Mouse (Mus musculus): ENCODE results near the gene Olfr1052. TPM values are rescaled to one million over a fixed set of nuclear protein-coding genes. Genes with fewer than 3 reads are reported as not detected.
"Not testable (repeated sequence)": the region's sequence is repeated elsewhere in the genome, so short reads cannot be mapped to it uniquely, and the experiment has no call there.

The Olfr1052 gene
- not detected in 2 replicates for polyA plus RNA-seq (2015; fragmentation: Nextera tagmentation; extraction: Ambion mirVana)

DNA sequence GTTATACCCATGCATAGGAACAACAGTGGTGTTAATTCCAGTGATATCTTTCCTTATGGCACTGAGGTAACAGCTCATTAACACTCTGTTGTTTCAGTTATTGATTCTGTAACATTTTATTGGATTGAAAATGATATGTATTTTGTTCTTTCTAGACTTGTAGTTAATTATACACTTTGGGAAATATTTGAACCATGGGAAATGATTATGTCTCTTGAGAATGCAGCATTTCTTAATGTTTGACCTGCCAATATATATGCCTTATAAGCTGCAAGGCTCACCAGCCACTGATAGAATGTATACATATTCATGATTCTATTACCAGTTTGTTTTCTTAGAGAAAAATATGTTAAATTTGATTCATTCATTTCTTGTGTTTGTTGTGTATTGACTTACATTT is at the start of gene Olfr1052:
Olfr1052 (plus strand) TSS at position 301 of the 400 bp plus-strand sequence.
- no peak within 1 kb of the TSS for H3K9ac ChIP-seq
- no peaks in the 10 kb centered on the region for H3K27me3 ChIP-seq
- H3K27ac ChIP-seq, result no peak within 1 kb of the TSS
- H3K36me3 ChIP-seq, result no peaks in the 10 kb centered on the region
- no peaks in the 10 kb centered on the region for H3K4me1 ChIP-seq
- no peak within 1 kb of the TSS for H3K4me2 ChIP-seq
- H3K4me3 ChIP-seq, result no peak within 1 kb of the TSS
- H3K9me3 ChIP-seq, result no peaks in the 10 kb centered on the region
- ATAC-seq (ENCODE audit: insufficient number of reproducible peaks, low FRiP score, low TSS enrichment, low read depth), result no peak

DNA sequence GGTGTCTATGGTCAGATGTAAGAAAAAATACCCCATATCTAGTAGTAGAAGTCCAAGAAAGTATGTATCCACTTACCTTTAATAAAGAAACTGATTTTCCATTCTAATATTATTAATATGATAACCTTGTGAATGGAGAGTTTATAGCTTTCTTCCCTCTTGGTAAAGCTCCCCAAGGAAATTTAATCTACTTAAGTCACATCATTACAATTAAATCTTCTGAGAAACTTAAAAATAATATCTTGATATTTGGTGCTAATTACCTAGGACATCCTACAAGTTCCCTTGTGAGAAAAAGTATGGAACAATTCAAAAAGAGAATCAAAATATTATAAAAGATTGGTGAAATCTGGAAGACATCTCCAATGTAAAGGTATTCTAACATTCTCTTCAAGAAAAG is 34.0 kb upstream of the Olfr1052 start, which contains the start of gene Olfr1049:
Olfr1049 (minus strand) TSS at position 101 of the 400 bp plus-strand sequence.
- H3K9me3 ChIP-seq; ATAC-seq (ENCODE audit: insufficient number of reproducible peaks, low FRiP score, low TSS enrichment, low read depth); H3K27ac ChIP-seq; H3K4me2 ChIP-seq; H3K4me1 ChIP-seq; H3K27me3 ChIP-seq; H3K36me3 ChIP-seq; H3K9ac ChIP-seq; H3K4me3 ChIP-seq: not testable (repeated sequence)

DNA sequence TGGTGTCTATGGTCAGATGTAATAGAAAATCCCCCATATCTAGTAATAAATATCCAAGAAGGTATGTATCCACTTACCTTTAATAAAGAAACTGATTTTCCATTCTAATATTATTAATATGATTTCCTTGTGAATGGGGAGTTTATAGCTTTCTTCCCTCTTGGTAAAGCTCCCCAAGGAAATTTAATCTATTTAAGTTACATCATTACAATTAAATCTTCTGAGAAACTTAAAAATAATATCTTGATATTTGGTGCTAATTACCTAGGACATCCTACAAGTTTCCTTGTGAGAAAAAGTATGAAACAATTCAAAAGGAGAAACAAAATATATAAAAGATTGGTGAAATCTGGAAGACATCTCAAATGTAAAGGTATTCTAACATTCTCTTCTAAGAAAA is 13.3 kb upstream of the Olfr1052 start, which contains the start of gene Olfr1051:
Olfr1051 (minus strand) TSS at position 101 of the 400 bp plus-strand sequence.
- not testable (repeated sequence) for H3K4me2 ChIP-seq; H3K4me3 ChIP-seq; ATAC-seq (ENCODE audit: insufficient number of reproducible peaks, low FRiP score, low TSS enrichment, low read depth); H3K27me3 ChIP-seq; H3K9me3 ChIP-seq; H3K27ac ChIP-seq; H3K4me1 ChIP-seq; H3K36me3 ChIP-seq; H3K9ac ChIP-seq

DNA sequence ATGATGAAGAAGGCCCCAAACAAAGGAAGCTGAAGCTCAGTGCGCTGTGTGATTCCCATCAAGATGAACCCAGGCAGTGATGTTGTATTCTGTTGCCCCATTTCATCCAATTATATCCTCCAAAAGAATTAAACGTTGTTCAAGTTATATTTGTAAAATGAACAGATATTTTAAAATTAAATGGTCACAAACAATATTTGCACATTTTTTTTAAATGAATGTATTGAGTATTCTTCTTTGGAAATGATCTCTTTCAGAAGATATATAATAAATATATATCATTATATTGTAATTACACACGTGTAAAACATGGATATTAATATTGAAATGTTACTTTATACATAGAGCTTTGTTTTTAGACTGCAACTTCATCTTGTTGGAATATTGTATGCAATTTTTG is 22.9 kb downstream of the Olfr1052 start, which contains the start of gene Olfr1053:
Olfr1053 (minus strand) TSS at position 101 of the 400 bp plus-strand sequence.
- H3K27me3 ChIP-seq, result no peaks in the 10 kb centered on the region
- no peaks in the 10 kb centered on the region for H3K36me3 ChIP-seq
- no peak within 1 kb of the TSS for H3K4me2 ChIP-seq
- no peak within 1 kb of the TSS for H3K9ac ChIP-seq
- WGBS, result 65% methylated on average over 3 of the region's 3 CpGs
- no peak within 1 kb of the TSS for H3K27ac ChIP-seq
- no peaks in the 10 kb centered on the region for H3K9me3 ChIP-seq
- no peaks in the 10 kb centered on the region for H3K4me1 ChIP-seq
- no peak for ATAC-seq (ENCODE audit: insufficient number of reproducible peaks, low FRiP score, low TSS enrichment, low read depth)
- no peak within 1 kb of the TSS for H3K4me3 ChIP-seq

DNA sequence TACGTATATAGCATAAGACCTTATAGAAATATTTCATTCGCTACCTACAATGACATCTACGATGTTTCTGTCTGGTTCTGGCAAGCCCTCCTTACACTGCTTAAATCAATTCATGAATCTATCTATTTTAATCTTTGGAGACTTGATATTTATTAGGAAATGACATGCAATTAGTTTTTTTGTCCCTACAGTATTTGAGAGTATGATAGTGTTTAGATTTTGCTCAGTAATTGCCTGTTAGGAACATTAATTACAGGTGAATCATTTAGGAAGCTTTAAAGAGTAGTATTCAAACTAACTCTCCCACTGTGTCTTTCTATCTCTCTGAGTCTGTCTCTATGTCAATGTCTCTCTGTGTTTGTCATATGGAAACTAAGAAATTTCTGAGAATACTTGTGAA is 43.1 kb downstream of the Olfr1052 start, which contains the start of gene Olfr1054:
Olfr1054 (minus strand) TSS at position 101 of the 400 bp plus-strand sequence.
- no peak within 1 kb of the TSS for H3K9ac ChIP-seq
- no peak within 1 kb of the TSS for H3K27ac ChIP-seq
- H3K4me2 ChIP-seq, result no peak within 1 kb of the TSS
- no peaks in the 10 kb centered on the region for H3K4me1 ChIP-seq
- no peak for ATAC-seq (ENCODE audit: insufficient number of reproducible peaks, low FRiP score, low TSS enrichment, low read depth)
- no peaks in the 10 kb centered on the region for H3K36me3 ChIP-seq
- no peak within 1 kb of the TSS for H3K4me3 ChIP-seq
- 82% methylated on average over 3 of the region's 3 CpGs for WGBS
- no peaks in the 10 kb centered on the region for H3K27me3 ChIP-seq
- H3K9me3 ChIP-seq, result no peaks in the 10 kb centered on the region

Other genes starting within 250 kb of the Olfr1052 start
- 0.04 TPM in 1 of 2 replicates, not detected in the other for gene Olfr1034, start 246.6 kb upstream of the Olfr1052 start, polyA plus RNA-seq (2015; fragmentation: Nextera tagmentation; extraction: Ambion mirVana)
- not detected in 2 replicates for gene Olfr1036, start 218.5 kb upstream of the Olfr1052 start, polyA plus RNA-seq (2015; fragmentation: Nextera tagmentation; extraction: Ambion mirVana)
- not detected in 2 replicates for gene Olfr1037, start 205.1 kb upstream of the Olfr1052 start, polyA plus RNA-seq (2015; fragmentation: Nextera tagmentation; extraction: Ambion mirVana)
- not detected in 2 replicates for gene Olfr1039, start 156.5 kb upstream of the Olfr1052 start, polyA plus RNA-seq (2015; fragmentation: Nextera tagmentation; extraction: Ambion mirVana)
- not detected in 2 replicates for gene Olfr1040, start 145.7 kb upstream of the Olfr1052 start, polyA plus RNA-seq (2015; fragmentation: Nextera tagmentation; extraction: Ambion mirVana)
- gene Olfr1042, start 130.6 kb upstream of the Olfr1052 start, polyA plus RNA-seq (2015; fragmentation: Nextera tagmentation; extraction: Ambion mirVana), result not detected in 2 replicates
- gene Olfr1043, start 124.9 kb upstream of the Olfr1052 start, polyA plus RNA-seq (2015; fragmentation: Nextera tagmentation; extraction: Ambion mirVana), result not detected in 2 replicates
- gene Olfr1044, start 114.6 kb upstream of the Olfr1052 start, polyA plus RNA-seq (2015; fragmentation: Nextera tagmentation; extraction: Ambion mirVana), result not detected in 2 replicates
- gene Olfr52, start 106.8 kb upstream of the Olfr1052 start, polyA plus RNA-seq (2015; fragmentation: Nextera tagmentation; extraction: Ambion mirVana), result not detected in 2 replicates
- not detected in 2 replicates for gene Olfr1045, start 89.4 kb upstream of the Olfr1052 start, polyA plus RNA-seq (2015; fragmentation: Nextera tagmentation; extraction: Ambion mirVana)
- gene Olfr1046, start 73.1 kb upstream of the Olfr1052 start, polyA plus RNA-seq (2015; fragmentation: Nextera tagmentation; extraction: Ambion mirVana), result not detected in 2 replicates
- not detected in 2 replicates for gene Olfr1047, start 61.1 kb upstream of the Olfr1052 start, polyA plus RNA-seq (2015; fragmentation: Nextera tagmentation; extraction: Ambion mirVana)
- not detected in 2 replicates for gene Olfr1048, start 52.2 kb upstream of the Olfr1052 start, polyA plus RNA-seq (2015; fragmentation: Nextera tagmentation; extraction: Ambion mirVana)
- not detected in 2 replicates for gene Olfr1049, start 34.1 kb upstream of the Olfr1052 start, polyA plus RNA-seq (2015; fragmentation: Nextera tagmentation; extraction: Ambion mirVana)
- gene Olfr1051, start 13.4 kb upstream of the Olfr1052 start, polyA plus RNA-seq (2015; fragmentation: Nextera tagmentation; extraction: Ambion mirVana), result not detected in 2 replicates
- not detected in 2 replicates for gene Olfr1053, start 22.8 kb downstream of the Olfr1052 start, polyA plus RNA-seq (2015; fragmentation: Nextera tagmentation; extraction: Ambion mirVana)
- not detected in 2 replicates for gene Olfr1054, start 43.0 kb downstream of the Olfr1052 start, polyA plus RNA-seq (2015; fragmentation: Nextera tagmentation; extraction: Ambion mirVana)
- not detected in 2 replicates for gene Olfr1055, start 57.8 kb downstream of the Olfr1052 start, polyA plus RNA-seq (2015; fragmentation: Nextera tagmentation; extraction: Ambion mirVana)
- gene Olfr1056, start 70.0 kb downstream of the Olfr1052 start, polyA plus RNA-seq (2015; fragmentation: Nextera tagmentation; extraction: Ambion mirVana), result not detected in 2 replicates
- not detected in 2 replicates for gene Olfr1057, start 85.9 kb downstream of the Olfr1052 start, polyA plus RNA-seq (2015; fragmentation: Nextera tagmentation; extraction: Ambion mirVana)
- not detected in 2 replicates for gene Olfr1058, start 96.1 kb downstream of the Olfr1052 start, polyA plus RNA-seq (2015; fragmentation: Nextera tagmentation; extraction: Ambion mirVana)
- not detected in 2 replicates for gene Olfr1061, start 121.6 kb downstream of the Olfr1052 start, polyA plus RNA-seq (2015; fragmentation: Nextera tagmentation; extraction: Ambion mirVana)
- not detected in 2 replicates for gene Olfr1062, start 134.3 kb downstream of the Olfr1052 start, polyA plus RNA-seq (2015; fragmentation: Nextera tagmentation; extraction: Ambion mirVana)
- gene Olfr1065, start 158.1 kb downstream of the Olfr1052 start, polyA plus RNA-seq (2015; fragmentation: Nextera tagmentation; extraction: Ambion mirVana), result not detected in 2 replicates
- gene Olfr1066, start 163.8 kb downstream of the Olfr1052 start, polyA plus RNA-seq (2015; fragmentation: Nextera tagmentation; extraction: Ambion mirVana), result not detected in 2 replicates
- gene Olfr228, start 194.9 kb downstream of the Olfr1052 start, polyA plus RNA-seq (2015; fragmentation: Nextera tagmentation; extraction: Ambion mirVana), result not detected in 2 replicates
- gene Olfr1076, start 216.0 kb downstream of the Olfr1052 start, polyA plus RNA-seq (2015; fragmentation: Nextera tagmentation; extraction: Ambion mirVana), result not detected in 2 replicates

All from limb, embryonic 15.5 days (tissue).